Mouse (Mus musculus) liver, postnatal 0 days (tissue): ENCODE data around the gene Cinp. TPM values are rescaled to one million over a fixed set of nuclear protein-coding genes. Genes with fewer than 3 reads are reported as not detected.

Experiments
- ATAC-seq: fragments of 200-750 bp; cut with Nextera tagmentation; 2 replicates; pipeline ENCODE4 v1.8.0; 2017; ENCODE audit warnings: mild to moderate bottlenecking, moderate library complexity
- DNase-seq: peaks from one replicate; pipeline ENCODE4 v3.0.0-alpha.2; 2016
- H3K27ac ChIP-seq: fragments of 300-500 bp; sonication (generic); 2 replicates; pipeline ENCODE4 v1.5.1; 2014; ENCODE audit warnings: antibody characterized with exemption, moderate library complexity, mild to moderate bottlenecking, low read depth
- H3K27me3 ChIP-seq: fragments of 300-500 bp; sonication (generic); 2 replicates; pipeline ENCODE4 v1.6.1; 2014; ENCODE audit warnings: low read length, control low read depth, mixed read lengths; ENCODE audit not compliant: insufficient read depth
- H3K36me3 ChIP-seq: fragments of 300-500 bp; sonication (generic); replicated peaks from 2 replicates; pipeline ENCODE4 v1.6.1; 2014; ENCODE audit warnings: mild to moderate bottlenecking, control low read depth, low read length, moderate library complexity, mixed read lengths; ENCODE audit not compliant: insufficient read depth
- H3K4me1 ChIP-seq: fragments of 300-500 bp; sonication (generic); 2 replicates; pipeline ENCODE4 v1.6.1; 2014; ENCODE audit warnings: antibody characterized with exemption, mild to moderate bottlenecking, control low read depth; ENCODE audit not compliant: insufficient read depth
- H3K4me2 ChIP-seq: fragments of 300-500 bp; sonication (generic); 2 replicates; pipeline ENCODE4 v1.6.1; 2014; ENCODE audit warnings: low read depth, mild to moderate bottlenecking, low read length, moderate library complexity, mixed read lengths
- H3K4me3 ChIP-seq: fragments of 300-500 bp; sonication (generic); 2 replicates; pipeline ENCODE4 v1.5.1; 2014; ENCODE audit warnings: low read depth, low read length
- H3K9ac ChIP-seq: fragments of 300-500 bp; sonication (generic); replicated peaks from 2 replicates; pipeline ENCODE4 v1.6.1; 2014; ENCODE audit warnings: mild to moderate bottlenecking, moderate library complexity
- H3K9me3 ChIP-seq: fragments of 300-500 bp; sonication (generic); 2 replicates; pipeline ENCODE4 v1.6.1; 2016; ENCODE audit warnings: mild to moderate bottlenecking, control low read depth, low read length, mixed read lengths
- CTCF ChIP-seq: sonication (generic); IDR thresholded peaks from 2 replicates; pipeline ENCODE4 v1.5.1; 2016; ENCODE audit warnings: antibody characterized with exemption, low read depth
- EP300 ChIP-seq: IDR thresholded peaks from 2 replicates; pipeline ENCODE4 v1.6.1; 2016; ENCODE audit warnings: antibody characterized with exemption, low read depth, mild to moderate bottlenecking
- WGBS: fragments of 180-500 bp; shearing (Covaris S2); extraction: QIAGEN DNeasy Blood & Tissue Kit; methylation state at CpG from one replicate; pipeline ENCODE4 v1.1.7; 2014; ENCODE audit not compliant: insufficient replicate concordance; 5-methylcytosine and 5-hydroxymethylcytosine counted together
- polyA plus RNA-seq: library from polyadenylated mRNA; unstranded; fragments of >200 nt; fragmentation: Nextera tagmentation; extraction: Ambion mirVana; gene quantifications from 2 replicates; pipeline ENCODE4 v1.2.1, GENCODE M21; 2015

The Cinp gene
- 30.6 and 34.2 TPM in 2 replicates for polyA plus RNA-seq

- 0 out of 2 replicates have a peak, but pooled peaks cover 2% of the 10 kb centered on the region for H3K36me3 ChIP-seq
- WGBS: under 1% methylated on average over 56 of the region's 74 CpGs
- TF ChIP-seq CTCF (no peak), EP300 (no peak)
These were observed at the start of gene Cinp, which contains the start of gene Tecpr2 for GRCm38 (mm10) chr12:110889036-110890020. Gene Cinp, minus strand, starts transcription at chr12:110889145. Gene Tecpr2, plus strand, starts transcription at chr12:110889264.

GRCm38 (mm10) chr12:110937496-110937895 lies 48.6 kb upstream of the Cinp start:
- H3K9ac ChIP-seq: no peak overlapping the region
- H3K4me3 ChIP-seq: no peak overlapping the region
- no peaks in the 10 kb centered on the region for H3K4me1 ChIP-seq
- ATAC-seq (no peak), DNase-seq (no peak)
- H3K27ac ChIP-seq: no peak overlapping the region
- 80% methylated on average over 5 of the region's 5 CpGs for WGBS
- H3K4me2 ChIP-seq: no peak overlapping the region
- no peaks in the 10 kb centered on the region for H3K27me3 ChIP-seq
- no peaks in the 10 kb centered on the region for H3K9me3 ChIP-seq
- H3K36me3 ChIP-seq: peaks cover 35% of the 10 kb centered on the region
- TF ChIP-seq CTCF: no peak
- no peak for TF ChIP-seq EP300

More at GRCm38 (mm10) chr12:110889036-110890020, at the start of gene Cinp, which contains the start of gene Tecpr2:
- peak within 1 kb of the TSS; percentile 86 for H3K9ac ChIP-seq
- peak within 1 kb of the TSS; percentile 94 for H3K4me2 ChIP-seq
- no peaks in the 10 kb centered on the region for H3K27me3 ChIP-seq
- peaks cover 18% of the 10 kb centered on the region for H3K4me1 ChIP-seq
- peak; percentile 98 for ATAC-seq
- peak within 1 kb of the TSS; percentile 80 for H3K4me3 ChIP-seq
- no peaks in the 10 kb centered on the region for H3K9me3 ChIP-seq
- peak; percentile 96 for DNase-seq
- peak within 1 kb of the TSS; percentile 90 for H3K27ac ChIP-seq

GRCm38 (mm10) chr12:110935983-110936620 lies 47.2 kb upstream of the Cinp start:
- 65% methylated on average over 9 of the region's 9 CpGs for WGBS
- Histone ChIP-seq H3K27me3 (no peaks in the 10 kb centered on the region), H3K4me3 (no peak overlapping the region), H3K9ac (no peak overlapping the region), H3K27ac (no peak overlapping the region), H3K4me1 (no peaks in the 10 kb centered on the region), H3K36me3 (peaks cover 25% of the 10 kb centered on the region), H3K4me2 (no peak overlapping the region), H3K9me3 (no peaks in the 10 kb centered on the region)
- TF ChIP-seq EP300 (no peak), CTCF (peak; percentile 97)
- DNase-seq (peak; percentile 87), ATAC-seq (peak; percentile 91)

- Histone ChIP-seq H3K27me3 (no peaks in the 10 kb centered on the region), H3K4me2 (no peak overlapping the region), H3K27ac (no peak overlapping the region), H3K4me1 (no peaks in the 10 kb centered on the region), H3K4me3 (no peak overlapping the region), H3K9ac (no peak overlapping the region), H3K36me3 (peaks cover 20% of the 10 kb centered on the region), H3K9me3 (no peaks in the 10 kb centered on the region)
- TF ChIP-seq CTCF (no peak), EP300 (no peak)
- WGBS: 72% methylated on average over 5 of the region's 5 CpGs
- ATAC-seq (peak; percentile 28), DNase-seq (no peak)
These were observed 43.9 kb upstream of the Cinp start for GRCm38 (mm10) chr12:110932820-110933219.

- H3K36me3 ChIP-seq: peaks cover 20% of the 10 kb centered on the region
- DNase-seq (no peak), ATAC-seq (no peak)
These were observed 32.6 kb upstream of the Cinp start for GRCm38 (mm10) chr12:110921572-110921971.

GRCm38 (mm10) chr12:110920254-110920653 lies 31.3 kb upstream of the Cinp start:
- no peaks in the 10 kb centered on the region for H3K27me3 ChIP-seq
- H3K36me3 ChIP-seq: peaks cover 21% of the 10 kb centered on the region
- H3K27ac ChIP-seq: no peak overlapping the region
- H3K4me3 ChIP-seq: no peak overlapping the region
- ATAC-seq: no peak
- TF ChIP-seq EP300 (no peak), CTCF (no peak)
- WGBS: 91% methylated on average over 4 of the region's 4 CpGs
- DNase-seq: no peak
- no peak overlapping the region for H3K4me2 ChIP-seq
- H3K4me1 ChIP-seq: no peaks in the 10 kb centered on the region
- no peaks in the 10 kb centered on the region for H3K9me3 ChIP-seq
- no peak overlapping the region for H3K9ac ChIP-seq

More at GRCm38 (mm10) chr12:110921572-110921971, 32.6 kb upstream of the Cinp start:
- no peak overlapping the region for H3K4me2 ChIP-seq
- no peaks in the 10 kb centered on the region for H3K4me1 ChIP-seq
- no peak overlapping the region for H3K9ac ChIP-seq
- WGBS: 89% methylated on average over 5 of the region's 5 CpGs
- no peak overlapping the region for H3K4me3 ChIP-seq
- no peak overlapping the region for H3K27ac ChIP-seq
- no peaks in the 10 kb centered on the region for H3K27me3 ChIP-seq
- H3K9me3 ChIP-seq: no peaks in the 10 kb centered on the region
- TF ChIP-seq EP300 (no peak), CTCF (no peak)
